Mouse (Mus musculus) G1E (cell line): ENCODE measurements around the gene H2-DMb2.

Source experiments
- CTCF ChIP-seq: IDR thresholded peaks from 2 replicates; pipeline ENCODE4 v1.5.1; 2012; ENCODE audit warnings: low read depth, low read length, inconsistent platforms, mixed read lengths
- GATA1 ChIP-seq: IDR thresholded peaks from 2 replicates; pipeline ENCODE4 v1.6.1; 2012; ENCODE audit warnings: borderline replicate concordance, low read length, inconsistent platforms, mixed read lengths
- GATA2 ChIP-seq: IDR thresholded peaks from 2 replicates; pipeline ENCODE4 v1.6.1; 2012; ENCODE audit warnings: low read depth, low read length, inconsistent platforms, borderline replicate concordance
- POLR2AphosphoS5 ChIP-seq: IDR thresholded peaks from 2 replicates; pipeline ENCODE4 v1.6.1; 2012; ENCODE audit warnings: low read depth, low read length, inconsistent platforms; ENCODE audit not compliant: insufficient replicate concordance
- TAL1 ChIP-seq: conservative IDR thresholded peaks from 2 replicates; pipeline ENCODE4 v1.6.1; 2012; ENCODE audit warnings: low read depth, low read length, inconsistent platforms, mixed read lengths

GRCm38 (mm10) chr17:34122188-34122984, 20.7 kb upstream of the H2-DMb2 start, which contains the start of gene Brd2:
- TF ChIP-seq TAL1 (no peak), GATA1 (no peak), CTCF (no peak), POLR2AphosphoS5 (no peak; the same call in 1 of the 2 replicates), GATA2 (no peak)
